Mouse (Mus musculus) embryonic fibroblast, embryonic 13.5 days (primary cell): ENCODE data around the gene Zgpat.

ENCODE experiments used
- CTCF ChIP-seq: IDR thresholded peaks from 2 replicates; pipeline ENCODE4 v1.5.1; 2011; ENCODE audit warnings: mild to moderate bottlenecking, control low read depth, low read length, moderate library complexity, borderline replicate concordance; ENCODE audit not compliant: insufficient read depth
- POLR2A ChIP-seq: IDR thresholded peaks from 2 replicates; pipeline ENCODE4 v1.6.1; 2011; ENCODE audit warnings: low read depth, mild to moderate bottlenecking, control low read depth, low read length, moderate library complexity

DNA sequence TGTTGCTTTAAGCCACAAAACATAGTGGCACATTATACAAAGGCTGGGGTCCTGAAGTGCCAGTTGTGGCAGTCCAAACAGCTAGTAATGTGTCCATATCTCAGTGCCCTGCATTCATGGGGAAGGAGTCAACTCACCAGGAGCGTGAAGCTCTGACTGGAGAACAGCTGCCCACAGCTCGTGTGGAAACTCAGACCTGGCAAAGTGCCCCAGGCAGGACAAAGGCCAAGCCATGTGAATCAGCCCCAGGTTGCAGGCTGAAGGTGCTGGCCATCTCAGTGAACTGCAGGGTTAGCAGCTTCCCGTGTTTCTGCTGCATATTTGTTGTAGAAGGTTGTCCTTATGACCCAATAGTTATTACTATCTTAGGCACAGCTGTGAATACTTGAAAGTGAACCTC is 51.2 kb downstream of the Zgpat start:
- TF ChIP-seq CTCF (no peak), POLR2A (no peak)
